In genomic region chr3:51222302-51222701, GRCm38 (mm10) we compare ENCODE assay signal across 21 mouse cellular contexts. TPM values are rescaled to one million over a fixed set of nuclear protein-coding genes. Genes with fewer than 3 reads are reported as not detected.
DNase-seq lines count a peak whose midpoint lies in the region; ATAC-seq and TF ChIP-seq lines count a peak whose summit lies in the region.
"Had no signal": no experiment of that assay in that cellular context is flagged by ENCODE, and none has a peak within 500 bp of the region (broad histone marks: within the 10 kb centered on the region; RNA-seq: fewer than 3 reads in every experiment).

No protein-coding gene starts in this region.

- no peak for DNase-seq in heart, embryonic 10.5 days (ENCODE audit: low spot score)
- DNase-seq in heart, postnatal 25 days (ENCODE audit: low spot score) = no peak
- DNase-seq in kidney, postnatal 0 days (ENCODE audit: low spot score) = no peak
- DNase-seq in kidney, adult 8-10 months = no peak
- no peak for DNase-seq in ES-E14 (ENCODE audit: low read depth, low spot score)
- DNase-seq in heart, postnatal 4 days = peak; percentile 43
- no peak for DNase-seq in kidney, adult 11 months
- DNase-seq in urinary bladder, postnatal 14 days (ENCODE audit: low spot score) = no peak
- DNase-seq: adrenal gland, postnatal 25 days; cerebellum, adult 9-10 months; gastrocnemius, postnatal 10 days; lung, postnatal 4 days; spleen, adult 18-20 months; thymus, adult 2 months had no signal

- H3K4me1 ChIP-seq in heart, embryonic 10.5 days = peaks cover 61% of the 10 kb centered on the region
- peaks cover 20% of the 10 kb centered on the region for H3K4me1 ChIP-seq in kidney, postnatal 0 days (replicated peaks; ENCODE audit: insufficient read depth, low read length)
- peaks cover 2 to 16% of the 10 kb centered on the region in 2 experiments for H3K4me1 ChIP-seq in ES-E14 (ENCODE audit: control insufficient read depth in 2 of 2, insufficient read depth in 2 of 2, low read length in 2 of 2, poor library complexity in 1 of 2)

- H3K27me3 ChIP-seq in heart, embryonic 10.5 days (ENCODE audit: insufficient read depth, poor library complexity, severe bottlenecking) = no peaks in the 10 kb centered on the region
- no peaks in the 10 kb centered on the region for H3K27me3 ChIP-seq in kidney, postnatal 0 days (ENCODE audit: insufficient read depth, low read length)
- H3K27me3 ChIP-seq: neural tube, embryonic 12.5 days had no signal

- no peak overlapping the region for H3K9ac ChIP-seq in kidney, postnatal 0 days (ENCODE audit: low read depth, low read length)
- H3K9ac ChIP-seq in ES-E14 (ENCODE audit: insufficient read depth, low read depth, low read length, poor library complexity, severe bottlenecking) = peak overlapping the region; percentile 53; the same call in 1 of the 2 replicates
- H3K9ac ChIP-seq: limb, embryonic 13.5 days; liver, embryonic 14.5 days; neural tube, embryonic 12.5 days had no signal

- H3K4me2 ChIP-seq in kidney, postnatal 0 days (ENCODE audit: low read length) = no peak overlapping the region
- H3K4me2 ChIP-seq: limb, embryonic 13.5 days; neural tube, embryonic 12.5 days had no signal

- no peak for ATAC-seq in kidney, postnatal 0 days (replicated peaks; ENCODE audit: low FRiP score, low read depth)
- ATAC-seq: activated CD4-positive, CD25-positive, alpha-beta regulatory T cell, adult 4 months had no signal

- no peak overlapping the region for H3K4me3 ChIP-seq in heart, embryonic 10.5 days
- H3K4me3 ChIP-seq in kidney, postnatal 0 days (replicated peaks; ENCODE audit: low read depth, low read length) = no peak overlapping the region
- H3K4me3 ChIP-seq in ES-E14 (ENCODE audit: insufficient read depth in 1 of 2, low read depth in 1 of 2, low read length in 2 of 2, poor library complexity in 1 of 2, severe bottlenecking in 1 of 2) = peak overlapping the region in 1 of 2 experiments; percentile 30; a peak in 1 of 4 replicates
- H3K4me3 ChIP-seq: layer of hippocampus, adult 2 months; left cerebral cortex, adult 2 months; limb, embryonic 13.5 days; midbrain, embryonic 10.5 days; neural tube, embryonic 12.5 days had no signal

- H3K9me3 ChIP-seq in heart, embryonic 10.5 days = no peaks in the 10 kb centered on the region
- H3K9me3 ChIP-seq in kidney, postnatal 0 days (replicated peaks; ENCODE audit: low read length) = no peaks in the 10 kb centered on the region
- no peaks in the 10 kb centered on the region for H3K9me3 ChIP-seq in ES-E14 (ENCODE audit: control insufficient read depth, insufficient read depth, low read depth, low read length)
- H3K9me3 ChIP-seq: limb, embryonic 13.5 days; midbrain, embryonic 10.5 days; neural tube, embryonic 12.5 days had no signal

- TF ChIP-seq CTCF in kidney, postnatal 0 days (IDR thresholded peaks at IDR 0.05; ENCODE audit: low read depth) = no peak

- intact Hi-C loops in heart, postnatal 25 days (cut with DNase I) = loop anchor here (2.0 kb wide), 1 partner anchor 24 kb away; no protein-coding TSS in a partner anchor

- H3K36me3 ChIP-seq in heart, embryonic 10.5 days = no peaks in the 10 kb centered on the region
- no peaks in the 10 kb centered on the region for H3K36me3 ChIP-seq in kidney, postnatal 0 days (ENCODE audit: insufficient read depth, low read length)
- no peaks in the 10 kb centered on the region for H3K36me3 ChIP-seq in ES-E14 (ENCODE audit: control insufficient read depth, insufficient read depth, low read length, poor library complexity, severe bottlenecking)
- H3K36me3 ChIP-seq: limb, embryonic 13.5 days; midbrain, embryonic 10.5 days; neural tube, embryonic 12.5 days had no signal

- WGBS in heart, embryonic 10.5 days = 63% methylated on average over 6 of the region's 6 CpGs
- WGBS in kidney, postnatal 0 days = 78% methylated on average over 6 of the region's 6 CpGs

- in situ Hi-C loops in ES-E14 (cut with MboI; ENCODE audit: low sequenced_read_pairs in 2 of 2, unreplicated experiment in 2 of 2) = no loop called here

- H3K27ac ChIP-seq in heart, embryonic 10.5 days = peak overlapping the region; percentile 49; the same call in 1 of the 2 replicates
- peak overlapping the region; percentile 36; the same call in 1 of the 2 replicates for H3K27ac ChIP-seq in kidney, postnatal 0 days
- peak overlapping the region; percentile 93; the same call in 1 of the 2 replicates for H3K27ac ChIP-seq in ES-E14 (ENCODE audit: insufficient read depth, low read depth, low read length, poor library complexity, severe bottlenecking)
- H3K27ac ChIP-seq: layer of hippocampus, adult 2 months; left cerebral cortex, adult 2 months; limb, embryonic 13.5 days; liver, embryonic 14.5 days; midbrain, embryonic 10.5 days; neural tube, embryonic 12.5 days had no signal

TF ChIP-seq in ES-E14, 5 proteins besides CTCF, POLR2A, EP300 and RAD21:
- TF ChIP-seq ZNF384 (IDR thresholded peaks at IDR 0.05; ENCODE audit: low read depth, low read length) (no peak), HCFC1 (IDR thresholded peaks at IDR 0.05; ENCODE audit: borderline replicate concordance, insufficient read depth, low read length) (no peak), MAFK (IDR thresholded peaks at IDR 0.05; ENCODE audit: insufficient read depth, low read depth, low read length) (no peak), CHD2 (IDR thresholded peaks at IDR 0.05; ENCODE audit: low read depth, low read length) (no peak), ZC3H11A (IDR thresholded peaks at IDR 0.05; ENCODE audit: borderline replicate concordance, low read depth, low read length) (no peak)

RNA-seq across cellular contexts. Expression of gene Noct, which starts 1.9 kb away (rescaled TPM):
- polyA plus RNA-seq in heart, embryonic 10.5 days (2016; fragmentation: Nextera tagmentation; extraction: Ambion mirVana) = 10.7 and 13.7 TPM in 2 replicates
- 10 to 100 TPM; 30.2 to 49.7 TPM for total RNA-seq in heart, postnatal 25 days (2021)
- polyA plus RNA-seq in kidney, postnatal 0 days (2015; fragmentation: Nextera tagmentation; extraction: Ambion mirVana) = 6.0 and 7.1 TPM in 2 replicates
- 39.3 and 53.4 TPM in 2 replicates for total RNA-seq in ES-E14 (2012; rRNA removed)
- 10 to 100 TPM; 27.8 to 31.0 TPM for total RNA-seq in heart, postnatal 4 days (2021)

Comparison
In these comparisons a context has a peak if more than half of its experiments do, and no peak if none do; other contexts are left out.
1. H3K27ac ChIP-seq: peak in every context shown above with its lines; median percentile 93 in ES-E14; 49 in heart, embryonic 10.5 days; 36 in kidney, postnatal 0 days.